Mouse (Mus musculus): Measurements from ENCODE around the gene Abi3bp. TPM values are rescaled to one million over a fixed set of nuclear protein-coding genes. Genes with fewer than 3 reads are reported as not detected.

Abi3bp gene
- polyA plus RNA-seq, 1 experiment, result 0.01 TPM

DNA sequence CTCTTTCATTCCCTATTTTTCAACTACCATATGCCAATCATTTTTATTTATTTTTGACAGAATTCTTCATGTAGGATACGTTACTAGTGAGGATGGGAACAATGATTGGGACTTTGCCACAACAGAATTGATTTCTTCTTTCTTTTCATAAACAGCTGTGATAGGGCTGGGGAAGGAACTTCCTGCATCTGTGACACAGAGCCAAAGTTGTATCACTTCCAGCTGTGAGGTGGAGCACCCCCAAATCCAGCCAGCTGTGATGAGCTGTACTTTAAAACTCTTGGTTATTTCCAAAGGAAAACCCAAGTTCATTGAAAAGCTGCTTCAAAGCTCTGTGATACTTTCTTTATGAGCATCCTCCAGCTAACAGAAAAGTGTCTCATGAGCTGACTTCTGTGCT, 101.9 kb downstream of the Abi3bp start:
- no peak overlapping the region for H3K4me2 ChIP-seq (ENCODE audit: low read depth)
- no peak overlapping the region for H3K4me3 ChIP-seq
- H3K79me2 ChIP-seq (ENCODE audit: control insufficient read depth, insufficient read depth), result no peaks in the 10 kb centered on the region
- H3K27me3 ChIP-seq (ENCODE audit: control insufficient read depth, insufficient read depth, insufficient read length), result no peaks in the 10 kb centered on the region
- no peak for TF ChIP-seq MAX (IDR thresholded peaks at IDR 0.05; ENCODE audit: low read depth)
- TF ChIP-seq SRF (IDR thresholded peaks at IDR 0.05; ENCODE audit: control insufficient read depth, insufficient read length, low read depth), result no peak
- no peak for TF ChIP-seq E2F4 (IDR thresholded peaks at IDR 0.05; ENCODE audit: insufficient read depth)
- no peak for TF ChIP-seq POLR2A (IDR thresholded peaks at IDR 0.05; ENCODE audit: insufficient read length, low read depth)
- no peak for TF ChIP-seq CEBPB (IDR thresholded peaks at IDR 0.05; ENCODE audit: insufficient read depth, poor library complexity, severe bottlenecking)
- no peak for TF ChIP-seq TCF12 (IDR thresholded peaks at IDR 0.05; ENCODE audit: insufficient read depth, poor library complexity, severe bottlenecking)
- H3K36me3 ChIP-seq (ENCODE audit: control insufficient read depth, insufficient read depth), result no peaks in the 10 kb centered on the region
- no peak overlapping the region for H3ac ChIP-seq (ENCODE audit: control insufficient read depth, insufficient read length)

GRCm38 (mm10) chr16:56593581-56593980, 115.9 kb downstream of the Abi3bp start:
- Histone ChIP-seq H3K4me2 (ENCODE audit: low read depth) (no peak overlapping the region), H3ac (ENCODE audit: control insufficient read depth, insufficient read length) (no peak overlapping the region), H3K36me3 (ENCODE audit: control insufficient read depth, insufficient read depth) (no peaks in the 10 kb centered on the region), H3K27me3 (ENCODE audit: control insufficient read depth, insufficient read depth, insufficient read length) (no peaks in the 10 kb centered on the region), H3K4me3 (no peak overlapping the region), H3K79me2 (ENCODE audit: control insufficient read depth, insufficient read depth) (no peaks in the 10 kb centered on the region)
- no peak for TF ChIP-seq POLR2AphosphoS2 (IDR thresholded peaks at IDR 0.05; ENCODE audit: insufficient read length, low read depth)
- no peak for TF ChIP-seq TCF3 (IDR thresholded peaks at IDR 0.05; ENCODE audit: insufficient read length, low read depth)

GRCm38 (mm10) chr16:56594866-56595265, 117.2 kb downstream of the Abi3bp start:
- Histone ChIP-seq H3K4me3 (no peak overlapping the region), H3ac (ENCODE audit: control insufficient read depth, insufficient read length) (no peak overlapping the region), H3K27me3 (ENCODE audit: control insufficient read depth, insufficient read depth, insufficient read length) (no peaks in the 10 kb centered on the region), H3K36me3 (ENCODE audit: control insufficient read depth, insufficient read depth) (no peaks in the 10 kb centered on the region), H3K79me2 (ENCODE audit: control insufficient read depth, insufficient read depth) (no peaks in the 10 kb centered on the region), H3K4me2 (ENCODE audit: low read depth) (no peak overlapping the region)
- TF ChIP-seq TCF3 (IDR thresholded peaks at IDR 0.05; ENCODE audit: insufficient read length, low read depth) (no peak), MYOD1 (IDR thresholded peaks at IDR 0.05; ENCODE audit: control insufficient read depth in 1 of 3, insufficient read length in 2 of 3, low read depth in 2 of 3) (no peak), E2F4 (IDR thresholded peaks at IDR 0.05; ENCODE audit: insufficient read depth) (no peak), REST (IDR thresholded peaks at IDR 0.05; ENCODE audit: insufficient read depth, insufficient read length) (no peak), MYOG (IDR thresholded peaks at IDR 0.05; ENCODE audit: control insufficient read depth in 1 of 3, insufficient read depth in 1 of 3, insufficient read length in 2 of 3, low read depth in 2 of 3) (no peak), POLR2AphosphoS2 (IDR thresholded peaks at IDR 0.05; ENCODE audit: insufficient read length, low read depth) (no peak), CEBPB (IDR thresholded peaks at IDR 0.05; ENCODE audit: insufficient read depth, poor library complexity, severe bottlenecking) (no peak)

GRCm38 (mm10) chr16:56598427-56598826, 120.7 kb downstream of the Abi3bp start:
- no peak overlapping the region for H3ac ChIP-seq (ENCODE audit: control insufficient read depth, insufficient read length)
- no peak overlapping the region for H3K4me2 ChIP-seq (ENCODE audit: low read depth)
- TF ChIP-seq CEBPB (IDR thresholded peaks at IDR 0.05; ENCODE audit: insufficient read depth, poor library complexity, severe bottlenecking) (no peak), SRF (IDR thresholded peaks at IDR 0.05; ENCODE audit: control insufficient read depth, insufficient read length, low read depth) (no peak), E2F4 (IDR thresholded peaks at IDR 0.05; ENCODE audit: insufficient read depth) (no peak), TCF3 (IDR thresholded peaks at IDR 0.05; ENCODE audit: insufficient read length, low read depth) (no peak)
- no peaks in the 10 kb centered on the region for H3K36me3 ChIP-seq (ENCODE audit: control insufficient read depth, insufficient read depth)
- H3K79me2 ChIP-seq (ENCODE audit: control insufficient read depth, insufficient read depth), result no peaks in the 10 kb centered on the region
- no peaks in the 10 kb centered on the region for H3K27me3 ChIP-seq (ENCODE audit: control insufficient read depth, insufficient read depth, insufficient read length)
- no peak overlapping the region for H3K4me3 ChIP-seq

DNA sequence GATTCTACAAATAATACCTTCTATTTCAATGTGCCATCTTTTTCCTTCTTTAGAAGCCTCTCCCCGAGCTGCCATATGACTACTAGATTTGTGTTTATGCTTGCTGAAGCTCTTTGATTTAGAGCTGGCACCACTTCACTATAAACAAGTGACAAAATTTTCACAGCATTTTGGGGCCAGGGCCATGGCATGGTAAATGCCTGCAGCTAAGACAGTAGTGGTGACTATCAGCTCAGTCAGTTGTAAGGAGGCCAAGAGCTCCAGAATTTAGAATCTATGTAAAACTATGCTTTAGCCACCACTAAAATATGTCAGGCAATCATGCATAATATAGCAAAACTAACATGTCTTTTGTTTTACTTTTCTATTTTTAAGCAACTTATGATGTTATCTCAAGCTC, 124.7 kb downstream of the Abi3bp start:
- H3K27me3 ChIP-seq (ENCODE audit: control insufficient read depth, insufficient read depth, insufficient read length), result no peaks in the 10 kb centered on the region
- TF ChIP-seq TCF12 (IDR thresholded peaks at IDR 0.05; ENCODE audit: insufficient read depth, poor library complexity, severe bottlenecking) (no peak), E2F4 (IDR thresholded peaks at IDR 0.05; ENCODE audit: insufficient read depth) (no peak), POLR2AphosphoS2 (IDR thresholded peaks at IDR 0.05; ENCODE audit: insufficient read length, low read depth) (no peak), TCF3 (IDR thresholded peaks at IDR 0.05; ENCODE audit: insufficient read length, low read depth) (no peak), MYOD1 (IDR thresholded peaks at IDR 0.05; ENCODE audit: control insufficient read depth in 1 of 3, insufficient read length in 2 of 3, low read depth in 2 of 3) (no peak), MAX (IDR thresholded peaks at IDR 0.05; ENCODE audit: low read depth) (no peak), POLR2A (IDR thresholded peaks at IDR 0.05; ENCODE audit: insufficient read length, low read depth) (no peak), REST (IDR thresholded peaks at IDR 0.05; ENCODE audit: insufficient read depth, insufficient read length) (no peak), SRF (IDR thresholded peaks at IDR 0.05; ENCODE audit: control insufficient read depth, insufficient read length, low read depth) (no peak), CEBPB (IDR thresholded peaks at IDR 0.05; ENCODE audit: insufficient read depth, poor library complexity, severe bottlenecking) (no peak), USF1 (IDR thresholded peaks at IDR 0.05; ENCODE audit: low read depth) (no peak), MYOG (IDR thresholded peaks at IDR 0.05; ENCODE audit: control insufficient read depth in 1 of 3, insufficient read depth in 1 of 3, insufficient read length in 2 of 3, low read depth in 2 of 3) (no peak)
- no peak overlapping the region for H3K4me2 ChIP-seq (ENCODE audit: low read depth)
- no peaks in the 10 kb centered on the region for H3K79me2 ChIP-seq (ENCODE audit: control insufficient read depth, insufficient read depth)
- H3ac ChIP-seq (ENCODE audit: control insufficient read depth, insufficient read length), result no peak overlapping the region
- H3K36me3 ChIP-seq (ENCODE audit: control insufficient read depth, insufficient read depth), result no peaks in the 10 kb centered on the region
- H3K4me3 ChIP-seq, result no peak overlapping the region
